Mouse (Mus musculus) left cerebral cortex, adult 8-10 months (tissue): ENCODE measurements at regions not wholly inside any gene's neighbourhood (a gene's known extent, or its start where the extent isn't known, plus 50 kb on each side); places are given as distances from the start of the nearest gene placed in this dataset.

Experiments
- DNase-seq, 2 experiments: peaks; one replicate each; pipeline ENCODE4 v3.0.0; 2022; ENCODE audit warnings: low spot score in 2 of 2

- no peak for DNase-seq
These were observed 56.6 kb upstream of the Mvb12b start for GRCm38 (mm10) chr2:33944301-33944700.

GRCm38 (mm10) chr2:33942085-33942484 lies 54.3 kb upstream of the Mvb12b start:
- DNase-seq: no peak

- no peak for DNase-seq
These were observed 53.6 kb upstream of the Mvb12b start for GRCm38 (mm10) chr2:33941316-33941715.

DNA sequence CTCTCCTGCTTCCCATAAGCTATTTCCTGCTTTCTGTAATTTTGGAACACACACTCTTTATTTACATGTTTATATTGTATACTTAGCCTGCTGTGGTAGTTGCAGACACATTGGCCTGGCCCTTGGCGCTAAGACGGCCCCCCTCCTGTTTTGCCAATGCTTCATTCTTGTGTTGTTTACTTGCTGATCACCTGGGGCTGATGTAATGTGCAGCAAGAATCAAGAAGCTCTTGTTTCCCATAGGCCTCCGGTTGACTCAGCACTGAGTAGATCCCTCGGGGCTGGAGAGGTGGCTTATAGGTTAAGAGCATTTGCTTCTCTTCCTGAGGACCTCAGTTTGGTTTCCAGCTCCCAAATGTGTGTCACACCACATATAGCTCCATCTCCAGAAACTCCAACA lies 52.1 kb upstream of the Mvb12b start:
- no peak for DNase-seq
